Mouse (Mus musculus): ENCODE results near the gene Slc2a8.

DNA sequence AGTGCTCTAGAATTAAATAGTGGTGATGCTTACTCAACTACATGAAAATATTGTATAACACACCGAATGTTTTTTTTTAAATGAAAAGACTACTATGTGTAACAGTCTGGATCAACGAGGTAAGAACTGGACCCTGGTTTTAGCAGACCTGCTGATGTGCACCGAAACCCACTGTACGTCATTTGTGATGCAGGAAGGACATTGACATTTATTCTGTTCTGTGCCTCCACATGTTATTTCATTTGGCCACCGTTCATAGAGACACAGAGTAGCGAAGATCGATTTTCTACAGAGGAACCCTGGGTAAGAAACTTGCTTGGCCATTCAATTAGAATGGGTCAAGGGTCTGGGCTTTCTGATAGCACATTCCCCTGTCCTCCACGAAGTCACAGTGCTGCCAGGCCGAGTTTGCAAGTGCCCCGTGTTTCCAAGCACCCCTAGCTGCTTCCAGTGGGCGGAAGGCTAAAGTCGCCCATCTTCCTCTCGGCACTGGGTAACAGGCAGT lies 15.6 kb downstream of the Slc2a8 start:
- no peak for TF ChIP-seq CTCF (IDR thresholded peaks at IDR 0.05 in 2 of 3, conservative IDR thresholded peaks at IDR 0.05 in 1 of 3; ENCODE audit: control insufficient read depth in 1 of 3, insufficient read depth in 1 of 3, low read depth in 2 of 3, low read length in 3 of 3, poor library complexity in 1 of 3, severe bottlenecking in 1 of 3)
- TF ChIP-seq POLR2A (IDR thresholded peaks at IDR 0.05; ENCODE audit: control insufficient read depth in 1 of 2, insufficient read depth in 1 of 2, low read depth in 1 of 2, low read length in 2 of 2, poor library complexity in 1 of 2), result no peak
- no peak for TF ChIP-seq EP300 (IDR thresholded peaks at IDR 0.05; ENCODE audit: low read depth in 1 of 2, low read length in 2 of 2)
- no peak for TF ChIP-seq USF2 (IDR thresholded peaks at IDR 0.05; ENCODE audit: borderline replicate concordance in 1 of 2, insufficient read depth in 1 of 2, low read depth in 1 of 2, low read length in 2 of 2)
- no peak for TF ChIP-seq SIN3A (IDR thresholded peaks at IDR 0.05; ENCODE audit: low read length)
- no peak for TF ChIP-seq TCF12 (IDR thresholded peaks at IDR 0.05; ENCODE audit: low read depth, low read length)
- TF ChIP-seq MYC (IDR thresholded peaks at IDR 0.05; ENCODE audit: low read depth, low read length), result no peak
- no peak for TF ChIP-seq ZC3H11A (IDR thresholded peaks at IDR 0.05; ENCODE audit: low read depth, low read length)
- TF ChIP-seq RAD21 (IDR thresholded peaks at IDR 0.05; ENCODE audit: low read depth, low read length), result no peak
- no peak for TF ChIP-seq MXI1 (IDR thresholded peaks at IDR 0.05; ENCODE audit: low read depth, low read length)
- TF ChIP-seq ZMIZ1 (IDR thresholded peaks at IDR 0.05; ENCODE audit: low read depth, low read length), result no peak
- TF ChIP-seq ZNF384 (IDR thresholded peaks at IDR 0.05; ENCODE audit: low read depth, low read length), result no peak
